Mouse (Mus musculus) spleen, embryonic (tissue): ENCODE measurements around the gene Gm11596.
"Not testable (repeated sequence)": the region's sequence is repeated elsewhere in the genome, so short reads cannot be mapped to it uniquely, and the experiment has no call there.

Experiments
- CTCF ChIA-PET: fragments of 350-600 bp; sonication (Branson Sonifier 250); formaldehyde crosslinking; loops from one replicate; lab custom pipeline; 2022; lab: Charles Lee

Gm11596 gene

DNA sequence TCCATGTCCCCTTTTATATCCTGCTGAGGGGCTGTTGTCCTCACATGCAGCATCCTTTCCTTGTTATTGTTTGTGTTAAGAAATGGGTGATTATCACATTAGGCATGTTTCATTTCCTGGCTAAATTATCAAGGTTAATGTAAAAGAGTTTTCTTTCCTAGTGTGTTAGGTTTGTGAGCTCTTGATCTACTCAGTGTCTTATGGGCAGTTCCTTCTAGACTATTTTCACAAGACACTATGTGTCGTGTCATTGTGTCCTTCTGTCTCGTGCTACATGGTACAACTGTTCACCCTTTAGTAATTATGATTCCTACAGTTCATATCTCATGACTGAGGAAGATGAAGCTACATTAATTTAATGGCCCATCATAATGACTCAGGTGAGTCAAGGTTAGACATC is at the start of gene Gm11596:
TSS of gene Gm11596 (minus strand) at position 101 of the 400 bp plus-strand sequence.
- CTCF ChIA-PET: no interaction called here

DNA sequence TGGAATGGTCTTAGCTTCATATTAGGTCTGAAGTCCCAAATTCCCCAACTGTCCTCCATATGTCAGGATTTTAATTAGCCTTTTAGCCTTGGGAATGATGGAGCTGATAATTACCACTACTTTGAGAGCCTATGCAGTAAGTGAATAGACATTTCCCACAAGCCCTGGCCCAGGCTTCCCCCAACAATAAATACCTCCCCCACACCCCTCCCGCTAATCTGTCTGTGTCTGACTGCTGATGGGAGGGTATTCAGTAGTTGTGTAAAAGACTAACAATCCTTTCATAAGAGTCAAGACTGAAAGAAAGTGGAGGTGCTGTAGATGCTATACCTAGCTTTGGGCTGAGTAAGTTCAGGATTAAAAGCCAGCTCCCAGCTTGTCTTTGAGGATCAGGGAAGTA is 48.9 kb upstream of the Gm11596 start:
- CTCF ChIA-PET: no interaction called here

DNA sequence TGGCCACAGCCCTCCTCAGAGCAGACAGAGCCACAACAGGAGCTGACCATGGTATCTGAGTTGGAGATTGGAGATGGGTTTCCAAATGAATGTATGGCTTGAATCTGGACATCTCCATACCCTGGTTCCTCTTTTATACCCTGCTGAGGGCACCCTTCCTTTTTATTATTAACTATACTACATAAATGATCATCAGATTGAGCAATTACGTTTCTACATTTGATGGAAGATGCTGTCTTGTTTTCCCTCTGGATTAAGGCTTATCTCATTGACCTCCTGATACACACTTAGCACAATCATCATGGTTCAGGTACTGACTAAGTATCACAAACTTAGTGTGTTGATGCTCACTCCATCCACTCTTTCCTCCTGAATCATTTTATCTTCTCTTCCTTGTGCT is 44.7 kb upstream of the Gm11596 start, which contains the start of gene 2300003K06Rik:
TSS of gene 2300003K06Rik (minus strand) at position 101 of the 400 bp plus-strand sequence.
- CTCF ChIA-PET: no interaction called here

DNA sequence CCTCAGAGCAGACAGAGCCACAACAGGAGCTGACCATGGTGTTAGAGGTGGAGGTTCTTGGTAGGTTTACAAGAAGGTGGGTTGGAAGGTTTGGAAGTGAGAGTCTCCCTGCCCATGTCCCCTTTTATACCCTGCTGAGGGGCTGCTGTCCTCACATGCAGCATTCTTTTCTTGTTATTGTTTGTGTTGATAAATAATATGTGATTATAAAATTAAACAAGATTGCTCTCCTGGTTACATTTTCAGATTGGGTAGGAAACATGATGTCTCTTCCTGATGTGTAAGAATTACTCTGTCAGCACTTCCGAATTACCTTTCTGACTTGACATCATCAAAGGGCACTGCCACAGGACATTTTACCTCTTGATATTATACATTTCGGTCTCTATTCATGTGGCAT is 22.3 kb upstream of the Gm11596 start, which contains the start of gene Gm11564:
TSS of gene Gm11564 (minus strand) at position 101 of the 400 bp plus-strand sequence.
- CTCF ChIA-PET: not testable (repeated sequence)

DNA sequence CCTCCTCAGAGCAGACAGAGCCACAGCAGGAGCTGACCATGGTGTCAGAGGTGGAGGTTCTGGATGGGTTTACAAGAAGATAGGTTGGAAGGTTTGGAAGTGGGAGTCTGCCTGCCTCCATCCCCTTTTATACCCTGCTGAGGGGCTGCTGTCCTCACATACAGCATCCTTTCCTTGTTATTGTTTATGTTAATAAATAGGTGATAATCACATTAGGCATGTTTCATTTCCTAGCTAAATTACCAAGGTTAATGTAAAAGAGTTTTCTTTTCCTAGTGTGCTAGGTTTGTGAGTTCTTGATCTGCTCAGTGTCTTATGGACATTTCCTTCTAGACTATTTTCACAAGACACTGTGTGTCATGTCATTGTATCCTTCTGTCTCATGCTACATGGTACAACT is 16.5 kb upstream of the Gm11596 start, which contains the start of gene Krtap4-13:
TSS of gene Krtap4-13 (minus strand) at position 101 of the 400 bp plus-strand sequence.
- CTCF ChIA-PET: not testable (repeated sequence)

DNA sequence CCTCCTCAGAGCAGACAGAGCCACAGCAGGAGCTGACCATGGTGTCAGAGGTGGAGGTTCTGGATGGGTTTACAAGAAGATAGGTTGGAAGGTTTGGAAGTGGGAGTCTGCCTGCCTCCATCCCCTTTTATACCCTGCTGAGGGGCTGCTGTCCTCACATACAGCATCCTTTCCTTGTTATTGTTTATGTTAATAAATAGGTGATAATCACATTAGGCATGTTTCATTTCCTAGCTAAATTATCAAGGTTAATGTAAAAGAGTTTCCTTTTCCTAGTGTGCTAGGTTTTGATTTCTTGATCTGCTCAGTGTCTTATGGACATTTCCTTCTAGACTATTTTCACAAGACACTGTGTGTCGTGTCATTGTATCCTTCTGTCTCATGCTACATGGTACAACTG is 11.1 kb upstream of the Gm11596 start, which contains the start of gene Gm11554:
TSS of gene Gm11554 (minus strand) at position 101 of the 400 bp plus-strand sequence.
- CTCF ChIA-PET: not testable (repeated sequence)

DNA sequence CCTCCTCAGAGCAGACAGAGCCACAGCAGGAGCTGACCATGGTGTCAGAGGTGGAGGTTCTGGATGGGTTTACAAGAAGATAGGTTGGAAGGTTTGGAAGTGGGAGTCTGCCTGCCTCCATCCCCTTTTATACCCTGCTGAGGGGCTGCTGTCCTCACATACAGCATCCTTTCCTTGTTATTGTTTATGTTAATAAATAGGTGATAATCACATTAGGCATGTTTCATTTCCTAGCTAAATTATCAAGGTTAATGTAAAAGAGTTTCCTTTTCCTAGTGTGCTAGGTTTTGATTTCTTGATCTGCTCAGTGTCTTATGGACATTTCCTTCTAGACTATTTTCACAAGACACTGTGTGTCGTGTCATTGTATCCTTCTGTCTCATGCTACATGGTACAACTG is 5.6 kb upstream of the Gm11596 start, which contains the start of gene Gm11569:
TSS of gene Gm11569 (minus strand) at position 101 of the 400 bp plus-strand sequence.
- CTCF ChIA-PET: not testable (repeated sequence)

DNA sequence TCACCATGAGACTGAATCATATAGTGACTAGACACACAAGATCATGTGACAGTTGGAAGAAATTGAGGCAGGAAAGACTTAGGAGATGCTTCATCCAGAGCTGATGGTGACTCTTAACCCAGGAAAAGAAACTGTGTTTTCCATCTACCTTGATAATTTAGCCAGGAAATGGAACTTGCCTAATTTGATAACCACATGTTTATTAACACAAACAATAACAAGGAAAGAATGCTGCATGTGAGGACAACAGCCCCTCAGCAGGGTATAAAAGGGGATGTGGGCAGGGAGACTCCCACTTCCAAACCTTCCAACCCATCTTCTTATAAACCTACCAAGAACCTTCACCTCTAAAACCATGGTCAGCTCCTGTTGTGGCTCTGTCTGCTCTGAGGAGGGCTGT is 8.4 kb downstream of the Gm11596 start, which contains the start of gene Krtap4-9:
TSS of gene Krtap4-9 (plus strand) at position 301 of the 400 bp plus-strand sequence.
- CTCF ChIA-PET: not testable (repeated sequence)

DNA sequence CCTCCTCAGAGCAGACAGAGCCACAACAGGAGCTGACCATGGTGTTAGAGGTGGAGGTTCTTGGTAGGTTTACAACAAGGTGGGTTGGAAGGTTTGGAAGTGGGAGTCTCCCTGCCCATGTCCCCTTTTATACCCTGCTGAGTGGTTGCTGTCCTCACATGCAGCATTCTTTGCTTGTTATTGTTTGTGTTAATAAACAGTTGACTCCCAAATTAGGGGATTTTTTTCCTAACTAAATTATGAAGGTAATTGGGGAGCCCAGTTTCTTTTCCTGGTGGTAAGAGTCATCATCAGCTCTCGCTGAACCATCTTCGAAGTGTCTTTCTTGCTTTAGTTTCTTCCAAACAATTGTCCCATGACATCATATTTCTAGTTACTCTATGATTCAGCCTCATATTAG is 12.7 kb downstream of the Gm11596 start, which contains the start of gene Krtap4-8:
TSS of gene Krtap4-8 (minus strand) at position 101 of the 400 bp plus-strand sequence.
- CTCF ChIA-PET: no interaction called here

DNA sequence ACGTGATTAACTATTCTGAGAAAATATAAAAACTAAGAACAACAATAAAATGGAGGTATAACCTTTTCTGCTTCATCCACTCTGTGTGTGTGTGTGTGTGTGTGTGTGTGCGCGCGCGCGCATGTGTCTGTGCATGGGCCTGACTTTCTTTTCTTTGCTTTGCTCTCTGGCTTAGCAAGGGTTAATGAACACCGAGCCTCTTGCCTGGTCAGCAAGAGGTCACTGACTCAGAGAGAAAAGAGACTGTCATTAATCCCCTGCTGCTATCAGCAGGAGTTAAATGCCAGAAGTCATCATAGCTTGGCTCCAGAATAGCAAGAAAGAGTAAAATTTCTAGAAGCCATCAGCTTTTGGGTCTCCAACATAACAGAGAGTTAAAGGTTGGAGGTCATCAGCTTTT is 14.9 kb downstream of the Gm11596 start:
- CTCF ChIA-PET: no interaction called here

DNA sequence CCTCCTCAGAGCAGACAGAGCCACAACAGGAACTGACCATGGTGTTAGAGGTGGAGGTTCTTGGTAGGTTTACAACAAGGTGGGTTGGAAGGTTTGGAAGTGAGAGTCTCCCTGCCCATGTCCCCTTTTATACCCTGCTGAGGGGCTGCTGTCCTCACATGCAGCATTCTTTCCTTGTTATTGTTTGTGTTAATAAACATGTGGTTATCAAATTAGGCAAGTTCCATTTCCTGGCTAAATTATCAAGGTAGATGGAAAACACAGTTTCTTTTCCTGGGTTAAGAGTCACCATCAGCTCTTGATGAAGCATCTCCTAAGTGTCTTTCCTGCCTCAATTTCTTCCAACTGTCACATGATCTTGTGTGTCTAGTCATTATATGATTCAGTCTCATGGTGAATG is 20.5 kb downstream of the Gm11596 start, which contains the start of gene Gm11595:
TSS of gene Gm11595 (minus strand) at position 101 of the 400 bp plus-strand sequence.
- CTCF ChIA-PET: not testable (repeated sequence)

DNA sequence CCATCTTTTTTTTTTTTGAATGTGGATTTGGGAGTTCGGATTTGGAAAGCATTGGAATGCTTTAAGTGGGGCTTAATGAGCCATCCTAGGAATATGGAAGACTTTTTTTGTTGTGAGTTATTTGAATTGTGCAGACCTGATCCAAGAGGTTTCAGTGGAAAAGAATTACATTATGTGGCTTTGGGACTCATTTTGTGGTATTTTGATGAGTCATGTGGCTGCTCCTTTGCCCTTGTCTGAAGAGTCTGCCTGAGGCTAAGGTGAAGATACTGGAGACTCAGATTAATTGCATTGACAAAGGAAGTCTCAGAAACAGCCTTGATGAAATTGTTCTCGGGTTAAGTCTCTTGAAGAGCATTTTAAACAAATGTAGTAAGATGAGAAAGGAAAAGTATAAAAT is 24.9 kb downstream of the Gm11596 start:
- CTCF ChIA-PET: no interaction called here

DNA sequence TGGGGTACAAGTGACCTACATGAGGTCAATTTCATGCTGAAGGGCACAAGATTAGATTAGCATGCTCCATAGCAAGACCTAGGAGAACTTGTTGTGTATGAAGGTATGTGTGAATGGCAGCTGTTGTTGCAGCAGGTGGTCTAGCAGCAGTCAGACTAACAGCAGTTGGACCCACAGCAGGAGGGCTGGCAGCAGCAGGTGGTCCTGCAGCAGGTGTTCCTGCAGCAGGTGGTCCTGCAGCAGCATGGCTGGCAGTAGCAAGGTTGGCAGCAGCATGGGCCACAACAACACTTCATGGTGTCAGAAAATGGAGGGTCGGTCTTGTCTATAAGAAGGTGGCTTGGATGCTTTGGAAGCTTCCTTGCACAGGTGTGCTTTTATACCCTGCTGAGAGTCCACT is 34.4 kb downstream of the Gm11596 start:
- CTCF ChIA-PET: no interaction called here

DNA sequence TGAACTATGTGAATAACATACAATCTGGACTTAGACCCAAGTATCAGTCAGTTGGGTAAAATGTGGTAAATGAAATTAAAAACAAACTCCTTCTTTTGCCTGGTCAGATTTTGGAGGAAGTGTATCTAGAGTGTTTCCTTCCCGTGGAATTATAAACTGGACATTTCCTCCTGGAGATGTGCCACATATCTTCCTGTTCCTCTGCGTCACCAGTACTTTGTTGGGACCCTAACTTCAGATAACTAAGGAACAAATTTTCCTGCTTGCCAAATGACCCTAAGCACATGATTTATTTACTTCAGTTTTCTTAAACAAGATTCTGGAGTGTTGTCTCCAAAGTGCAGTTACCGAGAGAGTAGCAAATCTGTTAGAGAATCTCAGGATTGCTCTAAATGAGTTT is 49.3 kb downstream of the Gm11596 start:
- CTCF ChIA-PET: no interaction called here
